Mouse (Mus musculus) CH12.LX (cell line): ENCODE measurements around the gene Vldlr. TPM values are rescaled to one million over a fixed set of nuclear protein-coding genes. Genes with fewer than 3 reads are reported as not detected.

Experiments
- DNase-seq: peaks from one replicate; pipeline ENCODE4 v3.0.0-alpha.2; 2013; ENCODE audit errors: extremely low read depth
- H3K27ac ChIP-seq: 2 replicates; pipeline ENCODE4 v1.5.1; 2012; ENCODE audit warnings: low read depth, mild to moderate bottlenecking, control low read depth, moderate library complexity; ENCODE audit not compliant: insufficient read depth
- H3K27me3 ChIP-seq: replicated peaks from 2 replicates; pipeline ENCODE3; 2012; ENCODE audit warnings: inconsistent platforms
- H3K36me3 ChIP-seq, 2 experiments: replicated peaks in 1 of 2; 2 replicates each; pipeline versions ENCODE3 to v1.6.1; 2012; ENCODE audit warnings: inconsistent platforms in 1 of 2, low read length in 1 of 2, mild to moderate bottlenecking in 1 of 2, mixed read lengths in 1 of 2, moderate library complexity in 1 of 2; ENCODE audit not compliant: control insufficient read depth in 1 of 2, insufficient read depth in 1 of 2
- H3K4me1 ChIP-seq, 2 experiments: 2 replicates each; pipeline ENCODE4 v1.6.1; 2012; ENCODE audit warnings: inconsistent platforms in 1 of 2, moderate library complexity in 1 of 2; ENCODE audit not compliant: insufficient read depth in 2 of 2, control insufficient read depth in 1 of 2
- H3K4me2 ChIP-seq: 2 replicates; pipeline ENCODE4 v1.6.1; 2012; ENCODE audit warnings: low read depth, mild to moderate bottlenecking, control low read depth; ENCODE audit not compliant: poor library complexity, insufficient read depth, severe bottlenecking
- H3K4me3 ChIP-seq, 3 experiments: fragments of 150-350 bp in 1 of 3; sonication (generic) in 1 of 3; replicated peaks in 1 of 3; 2 replicates each; pipeline versions ENCODE3 to v1.5.1; 2011 to 2012; ENCODE audit warnings: low read depth in 2 of 3, low read length in 2 of 3, mild to moderate bottlenecking in 2 of 3, moderate library complexity in 2 of 3, control low read depth in 1 of 3, improper control_type of control experiment in 1 of 3, inconsistent platforms in 1 of 3, mixed read lengths in 1 of 3; ENCODE audit not compliant: poor library complexity in 1 of 3
- H3K79me2 ChIP-seq: replicated peaks from 2 replicates; pipeline ENCODE4 v1.6.1; 2012; ENCODE audit warnings: mild to moderate bottlenecking, moderate library complexity; ENCODE audit not compliant: control insufficient read depth, poor library complexity, insufficient read depth, severe bottlenecking; ENCODE audit errors: extremely low read depth
- H3K9ac ChIP-seq: 2 replicates; pipeline ENCODE4 v1.6.1; 2012; ENCODE audit warnings: low read depth, mild to moderate bottlenecking, control low read depth, moderate library complexity; ENCODE audit not compliant: insufficient read depth
- H3K9me3 ChIP-seq: replicated peaks from 2 replicates; pipeline ENCODE3; 2012; ENCODE audit warnings: low read length, inconsistent platforms, mixed read lengths
- CHD1 ChIP-seq: IDR thresholded peaks from 2 replicates; pipeline ENCODE4 v1.6.1; 2012; ENCODE audit warnings: low read depth, low read length, improper control_type of control experiment, inconsistent platforms
- E2F4 ChIP-seq: IDR thresholded peaks from 2 replicates; pipeline ENCODE4 v1.6.1; 2011; ENCODE audit warnings: low read depth, low read length, improper control_type of control experiment; ENCODE audit not compliant: insufficient replicate concordance
- EP300 ChIP-seq: IDR thresholded peaks from 2 replicates; pipeline ENCODE4 v1.6.1; 2011; ENCODE audit warnings: low read length, improper control_type of control experiment
- ETS1 ChIP-seq: conservative IDR thresholded peaks from 2 replicates; pipeline ENCODE4 v1.6.1; 2012; ENCODE audit warnings: low read depth, mild to moderate bottlenecking, inconsistent platforms, low read length, improper control_type of control experiment, moderate library complexity
- HCFC1 ChIP-seq: IDR thresholded peaks from 2 replicates; pipeline ENCODE4 v1.6.1; 2012; ENCODE audit warnings: low read depth, mild to moderate bottlenecking, inconsistent platforms, low read length, improper control_type of control experiment
- IRF4 ChIP-seq: IDR thresholded peaks from 2 replicates; pipeline ENCODE4 v1.6.1; 2014; ENCODE audit warnings: low read depth, mild to moderate bottlenecking, inconsistent platforms, low read length, improper control_type of control experiment
- JUND ChIP-seq: conservative IDR thresholded peaks from 2 replicates; pipeline ENCODE4 v1.6.1; 2011; ENCODE audit warnings: low read depth, low read length, improper control_type of control experiment
- KAT2A ChIP-seq: IDR thresholded peaks from 2 replicates; pipeline ENCODE4 v1.6.1; 2012; ENCODE audit warnings: low read length, improper control_type of control experiment, inconsistent platforms; ENCODE audit not compliant: insufficient replicate concordance
- MAZ ChIP-seq: IDR thresholded peaks from 2 replicates; pipeline ENCODE4 v1.6.1; 2012; ENCODE audit warnings: low read depth, mild to moderate bottlenecking, inconsistent platforms, low read length, improper control_type of control experiment, moderate library complexity
- MXI1 ChIP-seq: IDR thresholded peaks from 2 replicates; pipeline ENCODE4 v1.6.1; 2011; ENCODE audit warnings: mild to moderate bottlenecking, low read depth, low read length, improper control_type of control experiment
- NRF1 ChIP-seq: IDR thresholded peaks from 2 replicates; pipeline ENCODE4 v1.6.1; 2014; ENCODE audit warnings: low read depth, mild to moderate bottlenecking, inconsistent platforms, low read length, improper control_type of control experiment, moderate library complexity
- POLR2A ChIP-seq: IDR thresholded peaks from 2 replicates; pipeline ENCODE4 v1.6.1; 2011; ENCODE audit warnings: low read depth, mild to moderate bottlenecking, improper control_type of control experiment, low read length
- POLR2AphosphoS2 ChIP-seq: IDR thresholded peaks from 2 replicates; pipeline ENCODE4 v1.6.1; 2011; ENCODE audit warnings: low read depth, low read length, improper control_type of control experiment
- SMC3 ChIP-seq: IDR thresholded peaks from 2 replicates; pipeline ENCODE4 v1.6.1; 2011; ENCODE audit warnings: low read depth, low read length, improper control_type of control experiment
- TBP ChIP-seq: conservative IDR thresholded peaks from 2 replicates; pipeline ENCODE4 v1.6.1; 2011; ENCODE audit warnings: low read depth, low read length, improper control_type of control experiment
- TCF12 ChIP-seq: IDR thresholded peaks from 2 replicates; pipeline ENCODE4 v1.6.1; 2014; ENCODE audit warnings: low read depth, mild to moderate bottlenecking, inconsistent platforms, low read length, improper control_type of control experiment
- ZC3H11A ChIP-seq: IDR thresholded peaks from 2 replicates; pipeline ENCODE4 v1.6.1; 2012; ENCODE audit warnings: low read depth, mild to moderate bottlenecking, inconsistent platforms, low read length, improper control_type of control experiment
- dilution Hi-C: fragments of 300-500 bp; cut with MboI; formaldehyde crosslinking; loops from 2 replicates; pipeline ENCODE4 v1.14.3; 2020; ENCODE audit warnings: low sequenced_read_pairs; ENCODE audit not compliant: extremely low pct_unique_long_range_greater_than_20kb, extremely low pct_ligation_motif_present
- in situ Hi-C: fragments of 300-500 bp; cut with MboI; formaldehyde crosslinking; loops from 3 replicates; pipeline ENCODE4 v1.14.3; 2019; ENCODE audit warnings: low sequenced_read_pairs, low pct_ligation_motif_present, low pct_unique_long_range_greater_than_20kb, mixed read lengths
- polyA plus RNA-seq: library from polyadenylated mRNA; unstranded; fragments of >175 nt; gene quantifications from 2 replicates; pipeline ENCODE4 v1.2.1, GENCODE M21; 2012; ENCODE audit warnings: low read depth; ENCODE audit not compliant: insufficient read length
- total RNA-seq, 2 experiments: library from RNA; depleted of rRNA; stranded (reverse); fragments of 300-350 nt in 1 of 2; fragments of >200 nt in 1 of 2; gene quantifications; 2 replicates each; pipeline ENCODE4 v1.2.3; 2012 to 2014

Gene Vldlr
- total and polyA plus RNA-seq, 3 experiments, result not detected

DNA sequence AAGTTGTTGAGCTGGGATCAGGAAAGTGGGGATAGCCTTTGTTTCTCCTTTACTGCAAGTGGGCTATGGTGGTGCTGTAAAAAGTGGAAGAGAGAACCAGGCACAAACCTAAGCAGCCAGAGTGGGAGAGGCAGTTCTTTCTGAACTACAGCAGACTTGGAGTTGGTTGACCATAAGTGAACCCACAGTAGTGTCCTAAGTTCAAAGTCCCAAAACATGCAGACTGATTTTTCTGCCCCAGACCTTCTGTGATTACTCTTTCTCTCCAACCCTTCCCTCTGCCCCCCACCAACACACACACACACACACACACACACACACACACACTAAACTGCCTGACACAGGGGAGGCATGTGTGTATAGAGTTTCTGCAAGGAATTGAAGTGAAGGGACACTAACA lies 3.3 kb downstream of the Vldlr start:
- H3K27ac ChIP-seq, result no peak overlapping the region
- in situ Hi-C loops, result no loop called here
- H3K4me3 ChIP-seq, result no peak overlapping the region
- TF ChIP-seq TBP (no peak), MXI1 (no peak), NRF1 (no peak), IRF4 (no peak), POLR2A (no peak), TCF12 (no peak), SMC3 (no peak), HCFC1 (no peak), JUND (no peak), ZC3H11A (no peak), POLR2AphosphoS2 (no peak)
- H3K9ac ChIP-seq, result no peak overlapping the region
- H3K9me3 ChIP-seq, result peaks cover 14% of the 10 kb centered on the region
- dilution Hi-C loops, result no loop called here
- no peaks in the 10 kb centered on the region for H3K79me2 ChIP-seq
- no peak for DNase-seq
- no peak overlapping the region for H3K4me2 ChIP-seq
- no peaks in the 10 kb centered on the region for H3K36me3 ChIP-seq
- no peaks in the 10 kb centered on the region for H3K4me1 ChIP-seq
- H3K27me3 ChIP-seq, result no peaks in the 10 kb centered on the region

DNA sequence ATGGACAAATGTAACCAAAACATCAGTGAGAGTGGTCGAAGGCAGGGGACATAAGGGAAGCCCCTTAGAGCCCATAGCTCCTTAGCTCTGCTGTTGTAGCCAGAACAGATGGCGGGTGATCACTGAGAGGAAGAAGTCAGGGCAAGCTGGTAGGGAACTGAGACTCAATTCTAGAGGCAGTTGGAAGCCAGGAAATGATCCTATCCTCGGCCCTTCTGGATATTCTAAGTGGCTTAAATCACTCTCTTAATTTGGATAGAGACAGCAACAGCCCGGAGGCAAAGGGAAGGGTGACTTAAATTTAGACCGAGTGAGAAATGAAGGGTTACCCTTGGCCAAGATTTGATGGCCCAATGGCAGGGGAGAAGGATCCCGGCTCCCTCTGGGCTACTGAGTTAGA lies 6.8 kb downstream of the Vldlr start:
- Histone ChIP-seq H3K4me3 (no peak overlapping the region), H3K4me2 (no peak overlapping the region), H3K27me3 (no peaks in the 10 kb centered on the region), H3K9ac (no peak overlapping the region), H3K27ac (no peak overlapping the region), H3K79me2 (no peaks in the 10 kb centered on the region)
- TF ChIP-seq MAZ (no peak), EP300 (no peak), CHD1 (no peak), E2F4 (no peak), IRF4 (no peak), MXI1 (no peak), ETS1 (no peak), KAT2A (no peak)
- TF ChIP-seq, all 38 proteins: peak for 0
- DNase-seq, result no peak
- dilution Hi-C loops (no loop called here), in situ Hi-C loops (no loop called here)
- peaks cover 1% of the 10 kb centered on the region for H3K9me3 ChIP-seq
- H3K36me3 ChIP-seq, result no peaks in the 10 kb centered on the region
- H3K4me1 ChIP-seq, result no peaks in the 10 kb centered on the region
